Mouse (Mus musculus): Measurements from ENCODE around the gene Arhgef28.
"Not testable (repeated sequence)": the region's sequence is repeated elsewhere in the genome, so short reads cannot be mapped to it uniquely, and the experiment has no call there.

Gene Arhgef28

DNA sequence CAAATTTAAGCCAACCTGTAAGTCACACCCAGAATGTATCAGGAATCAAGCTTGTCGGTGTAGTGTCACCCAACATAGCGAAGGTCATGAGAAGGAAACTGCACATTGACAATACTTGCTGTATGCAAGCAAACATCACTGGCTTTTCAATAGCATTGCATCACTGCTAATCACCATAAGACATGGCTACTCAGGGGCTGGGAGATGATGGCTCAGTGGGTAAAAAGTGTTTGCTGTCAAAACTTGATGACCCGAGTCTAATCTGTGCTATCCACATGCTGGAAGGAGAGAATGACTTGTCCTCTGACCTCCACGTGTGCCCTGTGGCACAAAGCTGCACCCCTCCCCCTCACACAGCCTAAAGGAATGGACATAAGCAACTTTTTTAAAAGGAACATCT lies 133.0 kb downstream of the Arhgef28 start:
- DNase-seq (ENCODE audit: low read depth, low spot score): no peak

DNA sequence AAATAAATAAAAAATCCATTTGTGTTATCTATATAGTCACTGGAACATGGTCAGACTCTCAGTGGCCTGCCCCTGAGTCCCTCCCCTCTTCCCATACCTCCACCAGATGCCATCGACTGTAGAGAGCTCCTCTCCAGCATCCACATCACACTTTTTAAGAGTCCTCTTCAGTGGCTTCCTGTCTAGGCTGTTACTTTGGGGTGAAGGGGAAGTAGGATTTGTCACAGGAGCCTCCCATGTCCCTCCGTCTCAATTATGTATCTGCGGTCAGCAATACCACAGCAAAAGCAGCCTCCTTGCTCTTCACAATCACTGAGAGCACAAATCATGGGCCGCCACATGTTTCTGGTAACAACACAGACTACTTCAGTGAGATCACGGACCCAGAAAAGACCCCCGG lies 135.8 kb downstream of the Arhgef28 start:
- no peak for DNase-seq (ENCODE audit: low read depth, low spot score)

DNA sequence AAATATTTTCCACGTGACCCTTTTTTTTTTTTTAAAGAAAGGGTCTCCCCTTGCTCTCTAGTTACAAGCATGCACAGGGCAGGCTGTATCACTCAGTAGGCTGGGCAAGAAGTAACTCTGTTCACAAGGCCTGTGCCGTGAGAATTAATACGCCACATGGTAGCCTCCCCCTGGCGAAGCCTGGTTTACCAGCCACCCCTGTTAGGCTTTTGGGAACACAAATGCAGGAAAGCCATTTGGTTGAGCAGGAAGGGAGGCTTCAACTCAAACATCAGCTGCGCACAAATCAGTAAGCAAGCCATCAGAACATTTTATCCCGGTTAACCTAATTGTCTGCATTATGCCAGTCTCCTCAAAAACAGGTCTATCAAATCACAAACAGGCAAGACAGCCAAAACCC lies 136.6 kb downstream of the Arhgef28 start:
- no peak for DNase-seq (ENCODE audit: low read depth, low spot score)

DNA sequence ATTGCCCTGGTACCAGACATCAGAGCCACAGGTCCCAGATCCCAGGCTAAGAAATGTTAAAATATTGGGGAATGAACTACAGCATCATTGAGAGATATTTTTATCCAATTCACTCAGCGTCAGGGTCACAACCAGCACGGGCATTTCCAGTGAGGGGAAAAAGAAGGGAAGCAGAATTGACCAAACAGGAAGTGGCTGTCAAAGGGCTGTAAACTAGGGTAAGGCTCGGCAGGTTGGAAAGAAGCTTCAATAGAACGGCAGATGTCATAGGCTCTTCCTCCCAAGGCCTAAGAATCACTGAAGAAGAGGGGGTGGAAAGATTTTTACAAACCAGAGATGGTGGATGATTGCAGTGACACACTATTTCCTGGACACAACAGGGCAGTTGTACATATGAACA lies 143.4 kb downstream of the Arhgef28 start:
- no peak for DNase-seq (ENCODE audit: low read depth, low spot score)

DNA sequence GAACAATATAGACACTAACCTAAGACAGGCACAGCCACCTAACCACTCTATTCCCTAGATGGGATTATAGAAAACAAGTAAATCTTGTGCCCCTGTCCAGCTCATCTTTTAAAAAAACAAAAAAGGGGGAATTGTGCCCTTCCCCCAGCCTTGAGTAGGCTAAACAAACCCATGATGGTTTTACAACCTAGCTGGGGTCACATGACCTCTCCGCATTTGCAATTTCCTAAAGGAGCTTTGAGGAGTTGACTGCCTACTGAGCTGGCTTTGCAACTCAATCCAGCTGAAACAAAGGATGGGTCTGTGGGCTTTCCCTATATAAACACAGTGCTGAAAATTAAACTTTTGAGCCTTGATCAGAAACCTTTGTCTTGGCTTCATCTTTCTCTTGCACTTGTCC lies 146.1 kb downstream of the Arhgef28 start:
- DNase-seq (ENCODE audit: low read depth, low spot score): not testable (repeated sequence)

DNA sequence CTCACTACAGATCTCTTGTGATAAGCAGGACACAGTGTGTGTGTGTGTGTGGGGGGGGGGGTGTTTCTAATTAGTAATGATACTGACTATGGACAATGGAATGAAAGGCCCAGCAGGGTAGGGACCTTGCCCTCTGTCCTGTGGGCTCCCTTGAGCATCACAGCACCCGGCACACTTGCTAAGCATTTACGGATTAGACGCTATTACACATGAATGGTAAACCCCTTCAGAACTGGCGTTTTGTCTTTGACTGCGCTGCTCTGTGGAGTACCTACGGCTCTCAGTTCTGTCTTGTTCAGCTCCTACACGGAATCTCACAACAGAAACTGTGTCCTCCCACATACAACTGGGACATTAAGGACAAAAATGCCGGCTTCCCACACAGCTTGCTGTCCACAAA lies 151.0 kb downstream of the Arhgef28 start:
- no peak for DNase-seq (ENCODE audit: low read depth, low spot score)

DNA sequence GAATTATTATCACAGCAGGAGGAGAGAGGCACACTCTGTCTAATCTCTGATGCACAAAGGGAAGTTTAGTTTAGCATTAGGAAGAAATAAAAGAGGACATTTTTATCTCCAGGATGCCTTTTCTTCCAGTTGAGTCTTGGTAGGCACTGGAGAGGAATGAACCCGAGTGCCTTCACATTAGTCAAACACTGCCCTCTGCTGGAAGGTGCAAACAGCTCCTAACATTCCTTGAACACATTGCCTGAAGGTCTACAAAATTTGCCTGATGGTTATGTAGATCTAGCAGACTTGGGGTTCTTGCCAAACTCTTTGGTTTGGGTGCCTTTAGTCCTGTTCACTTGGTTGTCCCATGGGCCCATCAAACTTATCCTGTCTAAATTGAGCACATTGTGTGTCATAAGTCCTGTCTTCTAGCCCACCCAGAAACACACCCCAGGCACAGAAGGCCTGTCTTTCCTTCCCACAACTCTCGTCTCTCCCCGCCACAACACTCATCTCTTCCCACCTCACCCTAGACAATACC lies 165.6 kb downstream of the Arhgef28 start:
- DNase-seq (ENCODE audit: low read depth, low spot score): peak; percentile 29

DNA sequence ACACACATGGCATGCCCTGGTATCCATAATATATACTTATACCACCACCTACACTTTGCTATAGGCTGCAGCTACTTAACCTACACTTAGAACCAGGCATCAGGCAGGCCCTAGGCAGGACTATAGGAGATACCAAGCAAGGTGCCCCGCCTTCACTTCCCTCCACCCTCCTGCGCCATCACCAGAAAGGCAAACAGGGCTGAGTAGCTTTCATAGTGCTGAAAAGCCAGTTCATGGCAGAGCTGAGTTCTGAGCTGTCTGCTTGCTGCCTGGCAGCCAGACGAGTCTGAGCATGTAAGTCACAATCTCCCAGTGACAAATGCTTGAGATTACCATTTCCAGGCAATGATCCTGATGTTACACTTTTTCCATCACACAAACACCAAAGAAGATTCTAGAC lies 167.5 kb downstream of the Arhgef28 start:
- DNase-seq (ENCODE audit: low read depth, low spot score): no peak

DNA sequence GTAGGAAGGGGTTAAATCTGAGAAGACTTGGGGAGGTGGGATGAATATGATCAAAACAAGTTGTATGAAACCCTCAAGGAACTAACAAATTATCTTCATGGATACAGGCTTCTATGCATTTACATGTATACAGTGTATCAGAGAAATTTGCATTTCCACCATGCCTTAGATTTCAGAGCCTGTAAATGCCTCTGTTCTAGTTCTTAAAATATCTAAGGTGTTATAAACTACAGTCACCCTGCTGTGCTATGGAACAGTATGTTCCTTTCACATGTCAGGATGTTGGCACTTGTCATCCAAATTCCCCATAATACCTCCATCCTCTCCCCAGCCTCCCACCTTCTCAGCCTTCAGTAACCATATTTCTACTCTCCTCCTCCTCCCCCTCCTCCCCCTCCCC lies 168.5 kb downstream of the Arhgef28 start:
- DNase-seq (ENCODE audit: low read depth, low spot score): no peak

DNA sequence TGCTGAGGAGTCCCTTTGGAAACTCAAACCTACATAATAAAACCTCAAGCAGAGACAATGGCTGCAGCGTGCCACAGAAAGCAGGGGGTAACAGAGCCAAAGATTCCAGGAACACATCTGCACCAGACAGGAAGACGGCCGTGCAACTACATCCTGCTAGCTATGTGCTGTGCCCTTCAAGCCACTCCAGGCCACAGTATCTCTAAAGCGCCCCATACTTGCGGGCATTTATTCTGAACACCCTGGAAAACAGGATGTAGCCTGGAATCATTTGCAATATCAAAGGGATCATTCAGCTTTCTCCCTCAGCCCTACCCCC lies 174.6 kb downstream of the Arhgef28 start:
- DNase-seq (ENCODE audit: low read depth, low spot score): no peak

DNA sequence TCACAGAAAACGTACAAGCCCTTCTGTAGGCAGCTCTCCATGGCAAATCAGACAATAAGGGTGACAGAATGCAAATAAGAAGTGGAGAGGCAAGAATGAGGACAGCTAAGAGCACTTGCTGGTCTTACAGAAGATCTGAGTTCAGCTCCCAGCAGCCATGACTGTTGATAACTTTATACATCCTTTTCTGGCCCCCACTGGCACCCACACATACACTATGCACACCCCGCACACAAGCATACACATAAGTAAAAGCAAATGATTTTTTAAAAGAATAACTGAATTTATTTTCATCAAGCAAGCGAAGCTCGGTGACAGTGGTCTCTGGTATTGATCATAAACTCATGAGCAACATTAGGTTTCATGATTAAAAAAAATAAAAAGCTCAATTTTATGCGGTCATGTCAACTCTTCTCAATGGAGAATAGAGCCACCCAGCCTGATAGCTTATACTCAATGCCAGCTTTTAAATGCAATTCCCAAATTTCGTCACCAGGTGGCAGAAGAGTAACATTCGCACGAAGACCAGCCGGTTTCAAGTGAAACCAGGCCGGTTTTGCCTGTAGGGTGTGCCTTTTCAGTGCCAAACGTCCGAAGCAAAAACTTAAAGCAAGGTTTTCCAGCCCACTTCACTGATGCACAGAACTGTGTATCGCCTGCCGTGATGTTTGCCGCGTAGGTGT lies 175.1 kb downstream of the Arhgef28 start:
- DNase-seq (ENCODE audit: low read depth, low spot score): peak; percentile 61

DNA sequence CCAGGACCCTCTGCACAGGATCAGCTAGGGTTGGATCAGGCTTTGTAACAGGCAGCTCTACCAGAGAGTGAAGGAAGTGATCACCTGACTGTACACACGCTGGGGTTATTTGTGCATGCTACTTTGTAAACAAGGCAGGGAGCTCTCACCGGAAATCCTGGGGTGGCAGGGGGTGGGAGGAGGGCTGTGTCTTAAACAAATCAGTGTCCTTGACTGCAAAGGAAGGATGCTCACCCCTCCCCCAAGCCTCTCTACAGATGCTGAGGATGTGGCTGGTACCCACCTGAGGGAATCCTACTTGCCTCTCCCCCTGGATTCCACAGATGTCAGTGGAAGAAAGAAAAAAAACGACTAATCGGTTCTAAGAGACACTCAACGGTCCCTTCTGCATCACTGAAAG lies 176.2 kb downstream of the Arhgef28 start:
- DNase-seq (ENCODE audit: low read depth, low spot score): no peak

DNA sequence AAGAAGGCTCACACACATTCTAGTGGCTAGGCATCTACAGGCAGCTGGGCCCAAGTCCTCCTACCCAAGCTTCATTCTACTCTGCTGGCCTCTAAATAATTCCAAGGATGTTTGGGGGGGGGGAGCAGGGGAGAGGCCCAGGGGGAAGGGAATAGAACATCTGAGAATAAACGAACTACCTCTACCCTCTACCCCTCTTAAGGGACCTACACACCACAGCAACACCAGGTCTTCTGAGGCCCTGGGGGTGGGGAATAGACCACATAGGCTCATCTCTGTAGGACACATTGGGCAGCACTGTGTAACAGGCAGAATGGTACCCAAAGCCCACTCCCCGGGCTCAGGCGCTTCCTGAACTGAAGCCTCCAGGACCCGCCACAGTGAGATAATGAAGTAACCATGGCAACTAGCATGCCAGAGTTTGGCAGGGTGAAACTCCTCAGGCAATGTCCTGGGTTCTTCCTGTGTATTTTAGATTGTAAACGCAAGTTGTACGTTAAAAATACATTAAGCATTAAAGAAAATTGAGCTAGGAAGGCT lies 177.5 kb downstream of the Arhgef28 start:
- no peak for DNase-seq (ENCODE audit: low read depth, low spot score)

DNA sequence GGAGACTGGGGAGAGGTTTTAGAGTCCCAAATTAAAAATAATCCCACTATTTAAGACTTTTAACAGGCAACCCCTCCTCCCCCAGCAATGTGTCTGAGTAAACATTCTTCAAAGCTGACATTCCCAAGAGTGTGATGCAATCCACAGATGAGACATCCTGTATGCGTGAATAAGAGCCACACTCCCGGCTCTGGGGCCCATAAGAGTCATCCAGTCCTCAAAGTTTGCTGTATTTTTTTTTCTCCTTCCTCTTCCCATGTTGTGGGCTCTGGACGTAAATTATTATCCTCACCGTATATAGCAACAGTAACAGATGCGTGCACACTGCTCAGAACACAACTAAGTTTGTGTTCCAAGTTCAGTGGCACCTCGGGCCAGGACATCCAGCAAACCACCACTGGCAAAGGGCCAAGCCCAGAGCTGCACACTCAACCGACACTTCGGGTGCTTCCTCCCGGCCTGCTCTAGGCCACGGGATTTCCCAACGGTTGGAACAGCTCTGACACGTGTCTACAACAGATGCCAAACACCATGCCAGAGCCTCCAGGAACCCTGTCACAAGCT lies 178.5 kb downstream of the Arhgef28 start:
- DNase-seq (ENCODE audit: low read depth, low spot score): no peak

DNA sequence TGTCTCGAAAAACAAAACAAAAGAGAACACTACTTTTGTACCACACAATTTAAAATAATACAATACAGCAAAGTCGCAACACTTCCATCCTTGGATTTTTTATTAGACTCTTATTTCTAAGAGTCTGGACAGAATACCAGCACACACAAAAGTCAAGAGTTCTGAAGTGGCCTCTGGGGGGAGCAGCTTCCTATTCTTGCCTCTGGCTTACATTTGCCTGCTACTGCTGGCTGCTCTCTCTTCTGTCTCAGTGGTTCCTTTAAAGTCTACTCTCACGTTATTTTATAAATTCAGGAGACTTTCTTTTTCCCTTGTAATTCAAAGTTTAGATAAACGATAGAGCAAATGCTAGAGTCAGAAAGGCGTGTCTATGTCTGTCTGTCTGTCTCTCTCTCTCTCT lies 179.1 kb downstream of the Arhgef28 start:
- no peak for DNase-seq (ENCODE audit: low read depth, low spot score)

DNA sequence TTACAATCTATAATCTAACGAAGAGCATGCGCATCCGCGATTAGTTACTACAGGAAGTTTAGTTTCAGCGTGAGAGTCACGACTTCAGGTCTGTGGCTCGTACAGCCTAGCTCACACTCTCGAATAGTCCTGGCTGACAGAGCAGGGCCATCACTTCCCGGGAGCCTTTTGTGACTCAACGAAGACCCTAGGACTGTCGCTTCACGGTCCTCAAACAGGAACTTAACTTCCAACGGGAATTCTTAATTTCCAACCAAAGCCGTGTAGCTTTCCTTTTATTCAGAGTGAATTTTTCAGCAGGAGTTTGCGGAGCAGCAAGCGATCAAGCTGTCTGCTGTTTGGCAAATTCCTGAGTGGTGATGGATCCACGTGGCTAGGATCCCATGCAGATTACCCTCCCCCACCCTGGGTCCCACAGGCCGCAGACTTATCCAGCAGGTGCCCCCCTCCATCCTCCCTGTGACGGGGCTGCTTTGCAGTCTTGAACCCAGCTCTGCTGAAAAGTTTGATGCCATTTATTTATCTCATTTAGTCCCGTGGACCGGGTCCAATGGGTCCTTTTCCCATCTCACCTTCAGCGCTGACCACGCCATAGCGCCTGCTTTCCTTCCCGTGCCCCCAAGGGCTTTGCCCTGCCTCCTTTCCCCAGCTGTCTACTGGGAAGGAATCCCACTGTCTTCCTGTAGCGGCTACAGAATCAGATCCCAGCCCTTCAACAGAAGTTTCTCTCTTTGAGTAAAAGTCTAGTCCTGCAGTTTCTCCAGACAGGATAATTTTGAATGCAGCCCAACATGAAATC lies 180.3 kb downstream of the Arhgef28 start:
- DNase-seq (ENCODE audit: low read depth, low spot score): no peak

DNA sequence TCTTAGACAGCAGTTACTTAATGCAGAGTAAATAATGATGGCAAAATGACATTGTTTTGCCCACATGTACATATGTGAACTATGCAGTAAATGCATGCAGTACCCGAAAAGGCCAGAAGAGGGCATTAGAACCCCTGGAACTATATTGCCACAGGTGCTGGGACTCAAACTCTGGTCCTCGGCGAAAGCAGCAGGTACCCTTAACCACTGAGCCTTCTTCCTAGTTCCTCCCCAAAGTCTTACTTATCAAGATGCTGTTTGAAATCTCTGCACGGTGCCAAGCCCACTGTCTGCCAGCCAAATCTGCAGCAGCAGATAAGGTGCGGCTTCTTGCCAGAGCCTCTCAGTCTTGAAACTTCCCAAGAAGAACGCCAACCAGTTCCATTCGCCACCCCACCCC lies 181.1 kb downstream of the Arhgef28 start:
- DNase-seq (ENCODE audit: low read depth, low spot score): no peak

DNA sequence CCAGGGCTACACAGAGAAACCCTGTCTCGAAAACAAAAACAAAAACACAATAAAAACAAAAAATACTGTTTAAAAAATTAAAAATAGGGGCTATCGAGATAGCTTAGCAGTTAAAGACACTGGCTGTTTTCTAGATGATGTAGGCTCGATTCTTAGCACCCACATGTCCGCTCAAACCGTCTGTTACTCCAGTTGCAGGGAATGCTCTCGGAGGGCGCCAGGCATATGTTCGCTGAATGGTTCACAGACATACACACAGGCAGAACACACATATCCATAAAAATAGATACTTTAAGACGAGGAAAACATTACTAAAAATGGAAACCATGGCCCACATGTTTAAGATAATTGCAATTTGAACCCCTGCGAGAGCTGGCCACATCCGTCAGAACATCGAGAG lies 181.6 kb downstream of the Arhgef28 start:
- no peak for DNase-seq (ENCODE audit: low read depth, low spot score)

DNA sequence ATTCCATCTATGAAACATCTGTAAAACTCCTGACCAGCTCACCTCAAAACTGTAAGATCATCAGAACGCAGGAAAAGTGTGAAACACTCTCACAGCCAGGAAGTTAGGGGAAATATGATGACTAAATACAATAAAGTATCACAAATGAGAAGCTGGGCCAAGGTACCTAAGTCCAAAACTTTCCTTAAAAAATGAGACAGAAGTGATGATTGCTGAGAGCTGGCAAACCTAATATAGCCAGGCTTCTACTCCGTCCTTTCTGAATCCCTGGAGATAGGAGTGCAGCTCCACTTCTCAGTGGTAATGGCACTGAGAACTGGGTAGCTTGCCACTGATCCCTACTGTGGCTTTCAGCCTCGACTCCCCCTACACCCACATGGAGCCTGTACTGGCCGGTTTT lies 184.3 kb downstream of the Arhgef28 start:
- DNase-seq (ENCODE audit: low read depth, low spot score): no peak

DNA sequence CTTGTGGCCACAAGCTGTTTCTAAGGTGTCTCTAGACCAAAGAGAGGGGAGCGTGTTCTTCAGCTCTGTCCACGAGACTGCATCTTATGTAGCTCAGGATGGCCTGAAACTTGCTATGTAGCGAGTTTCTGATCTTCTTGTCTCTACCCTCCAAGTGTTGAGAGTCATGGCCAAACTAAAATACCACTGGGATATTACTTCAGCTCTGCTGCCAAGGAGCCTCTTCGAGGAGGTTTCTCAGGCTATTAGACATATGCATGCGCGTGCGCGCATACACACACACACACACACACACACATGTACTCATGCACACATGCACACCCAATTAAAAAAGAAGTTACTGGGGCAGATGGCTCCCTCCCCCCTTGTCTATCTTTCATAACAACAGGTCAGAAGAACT lies 187.4 kb downstream of the Arhgef28 start:
- not testable (repeated sequence) for DNase-seq (ENCODE audit: low read depth, low spot score)

DNA sequence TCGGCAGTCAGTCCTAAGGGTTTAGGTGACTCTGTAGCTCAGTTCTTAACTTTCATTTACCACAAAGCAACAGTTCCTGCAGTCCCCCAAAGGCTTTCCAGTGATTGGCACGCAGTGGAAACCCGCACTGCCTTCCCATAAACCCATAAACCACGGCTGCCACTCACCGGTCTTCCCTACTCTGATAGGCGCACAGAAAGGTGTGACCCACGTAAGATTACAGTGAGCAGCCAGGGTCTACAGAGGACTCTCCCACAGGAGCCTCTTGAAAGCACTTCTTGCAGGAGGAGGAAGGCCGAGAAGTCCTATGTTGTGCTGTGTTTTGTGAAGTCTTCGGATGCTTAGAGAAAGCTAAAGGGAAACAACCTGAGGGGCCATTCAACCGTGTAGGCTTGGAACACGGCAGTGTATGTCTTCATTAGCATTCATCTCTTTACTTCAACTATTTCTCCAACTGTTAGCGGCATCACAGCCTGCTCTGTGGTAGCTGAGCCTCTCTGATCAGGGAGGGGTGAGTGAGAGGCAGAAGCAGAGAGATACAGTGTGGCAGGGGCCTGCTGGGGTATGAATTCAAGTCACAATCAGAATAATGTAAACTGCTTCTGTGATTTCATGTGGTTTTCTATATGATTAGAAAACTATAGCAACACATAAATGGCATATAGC lies 189.2 kb downstream of the Arhgef28 start:
- DNase-seq (ENCODE audit: low read depth, low spot score): no peak

All from WW6 (cell line).